Mouse (Mus musculus): ENCODE measurements around the gene Shb. TPM values are rescaled to one million over a fixed set of nuclear protein-coding genes. Genes with fewer than 3 reads are reported as not detected.

Shb gene
- total and polyA plus RNA-seq, 3 experiments, result 7.7 to 15.5 (median 8.6) TPM

DNA sequence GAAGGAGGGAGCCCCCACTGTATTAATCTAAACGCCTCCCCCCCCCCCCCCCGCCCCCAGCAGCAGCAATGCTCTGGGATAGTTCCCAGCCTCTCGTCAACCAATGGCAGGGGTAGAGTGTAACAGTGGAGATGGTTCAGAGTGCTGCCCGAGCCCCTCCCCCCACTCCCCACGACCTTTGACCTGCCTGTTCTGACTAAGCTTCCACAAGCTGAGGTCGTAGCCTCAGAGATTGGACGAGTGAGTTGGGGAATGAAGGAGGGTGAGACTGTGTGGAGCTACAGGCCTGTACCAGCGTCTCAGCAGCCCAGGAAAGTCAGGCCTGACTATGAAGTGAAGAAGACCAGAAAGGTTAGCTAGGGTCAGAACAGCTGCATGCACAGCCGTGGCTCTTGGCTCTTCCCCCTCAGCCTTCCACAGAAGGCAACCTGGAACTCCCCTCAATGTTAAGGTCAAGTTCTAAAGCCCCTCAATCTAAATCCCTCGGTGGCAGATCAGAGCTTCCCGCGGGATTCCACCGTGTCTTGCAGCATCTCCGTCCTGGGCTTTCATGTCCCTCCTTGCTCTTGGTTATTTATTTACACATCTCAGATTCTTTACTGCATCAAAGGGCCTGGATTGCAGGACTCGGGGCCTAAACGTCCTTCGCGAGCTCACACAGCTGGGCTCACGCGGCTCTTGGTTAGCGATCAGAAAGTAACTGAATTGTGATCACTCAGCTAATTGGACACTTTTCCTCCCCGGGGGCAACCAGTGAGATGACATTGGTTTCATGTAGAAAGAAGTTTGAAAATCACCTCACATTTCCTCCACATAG lies 46.5 kb upstream of the Shb start:
- H3K9me3 ChIP-seq (replicated peaks; ENCODE audit: low read length), result no peaks in the 10 kb centered on the region
- TF ChIP-seq MAFK (IDR thresholded peaks at IDR 0.05; ENCODE audit: insufficient replicate concordance, low read length) (no peak), ETS1 (conservative IDR thresholded peaks at IDR 0.05; ENCODE audit: low read depth, low read length) (no peak)
- DNase-seq (ENCODE audit: extremely low read depth), result no peak
- no peak overlapping the region for H3K9ac ChIP-seq (ENCODE audit: insufficient read depth, low read depth)
- peaks cover 0 to 6% of the 10 kb centered on the region in 2 experiments; a peak in 2 of 4 replicates for H3K4me1 ChIP-seq (ENCODE audit: control insufficient read depth in 1 of 2, insufficient read depth in 2 of 2)
- H3K79me2 ChIP-seq (replicated peaks; ENCODE audit: control insufficient read depth, extremely low read depth, insufficient read depth, poor library complexity, severe bottlenecking), result no peaks in the 10 kb centered on the region
- no peaks in the 10 kb centered on the region for H3K36me3 ChIP-seq (replicated peaks in 1 of 2; ENCODE audit: control insufficient read depth in 1 of 2, insufficient read depth in 1 of 2, low read length in 1 of 2)
- in situ Hi-C loops (cut with MboI; ENCODE audit: low pct_ligation_motif_present, low pct_unique_long_range_greater_than_20kb, low sequenced_read_pairs), result no loop called here
- H3K4me2 ChIP-seq (ENCODE audit: insufficient read depth, low read depth, poor library complexity, severe bottlenecking), result no peak overlapping the region
- H3K27ac ChIP-seq (ENCODE audit: insufficient read depth, low read depth), result no peak overlapping the region
- no peak overlapping the region for H3K4me3 ChIP-seq (replicated peaks in 1 of 3; ENCODE audit: low read depth in 2 of 3, low read length in 2 of 3, poor library complexity in 1 of 3)
- dilution Hi-C loops (cut with MboI; ENCODE audit: extremely low pct_ligation_motif_present, extremely low pct_unique_long_range_greater_than_20kb, low sequenced_read_pairs), result no loop called here
- no peaks in the 10 kb centered on the region for H3K27me3 ChIP-seq (replicated peaks)

DNA sequence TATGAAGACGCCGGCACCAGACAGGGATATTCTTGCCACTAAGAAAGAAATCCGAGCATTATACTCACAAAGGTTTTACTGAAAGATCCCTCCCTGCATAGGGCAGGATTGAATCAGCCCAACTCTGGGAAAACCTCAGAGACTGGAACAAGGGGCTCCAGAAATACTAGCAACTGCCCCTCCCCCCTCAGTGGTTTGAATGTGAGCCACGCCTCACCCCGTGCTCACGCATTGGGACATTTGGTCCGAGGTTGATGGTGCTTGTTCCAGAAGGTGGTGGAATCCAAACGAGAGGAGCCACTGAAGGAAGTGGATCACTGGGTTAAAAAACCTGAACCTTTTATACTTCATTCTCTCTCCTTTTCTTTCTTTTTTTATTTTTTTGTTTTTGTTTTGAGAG lies 45.4 kb upstream of the Shb start:
- Histone ChIP-seq H3K4me3 (replicated peaks in 1 of 3; ENCODE audit: low read depth in 2 of 3, low read length in 2 of 3, poor library complexity in 1 of 3) (no peak overlapping the region), H3K36me3 (replicated peaks in 1 of 2; ENCODE audit: control insufficient read depth in 1 of 2, insufficient read depth in 1 of 2, low read length in 1 of 2) (no peaks in the 10 kb centered on the region)
- DNase-seq (ENCODE audit: extremely low read depth), result no peak

GRCm38 (mm10) chr4:45574614-45575169 lies 42.4 kb upstream of the Shb start:
- no peak for DNase-seq (ENCODE audit: extremely low read depth)
- no peaks in the 10 kb centered on the region for H3K9me3 ChIP-seq (replicated peaks; ENCODE audit: low read length)
- no peaks in the 10 kb centered on the region for H3K36me3 ChIP-seq (replicated peaks in 1 of 2; ENCODE audit: control insufficient read depth in 1 of 2, insufficient read depth in 1 of 2, low read length in 1 of 2)
- TF ChIP-seq CTCF (conservative IDR thresholded peaks at IDR 0.05 in 1 of 2, IDR thresholded peaks at IDR 0.05 in 1 of 2; ENCODE audit: low read depth in 2 of 2, low read length in 2 of 2) (no peak), IRF4 (IDR thresholded peaks at IDR 0.05; ENCODE audit: low read depth, low read length) (no peak), ELF1 (IDR thresholded peaks at IDR 0.05; ENCODE audit: low read depth, low read length) (no peak), RCOR1 (conservative IDR thresholded peaks at IDR 0.05; ENCODE audit: low read depth, low read length) (no peak), USF2 (conservative IDR thresholded peaks at IDR 0.05; ENCODE audit: low read depth, low read length) (no peak), GABPA (IDR thresholded peaks at IDR 0.05; ENCODE audit: insufficient replicate concordance, low read depth, low read length) (no peak), ZNF384 (IDR thresholded peaks at IDR 0.05; ENCODE audit: low read depth, low read length) (no peak), TBP (conservative IDR thresholded peaks at IDR 0.05; ENCODE audit: low read depth, low read length) (no peak), MXI1 (IDR thresholded peaks at IDR 0.05; ENCODE audit: low read depth, low read length) (no peak), JUND (conservative IDR thresholded peaks at IDR 0.05; ENCODE audit: low read depth, low read length) (no peak), SIN3A (IDR thresholded peaks at IDR 0.05; ENCODE audit: low read length) (no peak), MYC (IDR thresholded peaks at IDR 0.05; ENCODE audit: low read depth, low read length) (no peak), POLR2A (IDR thresholded peaks at IDR 0.05; ENCODE audit: low read depth, low read length) (no peak), E2F4 (IDR thresholded peaks at IDR 0.05; ENCODE audit: insufficient replicate concordance, low read depth, low read length) (no peak), PAX5 (IDR thresholded peaks at IDR 0.05; ENCODE audit: low read length) (no peak), KAT2A (IDR thresholded peaks at IDR 0.05; ENCODE audit: insufficient replicate concordance, low read length) (no peak), TCF12 (IDR thresholded peaks at IDR 0.05; ENCODE audit: low read depth, low read length) (no peak), HCFC1 (IDR thresholded peaks at IDR 0.05; ENCODE audit: low read depth, low read length) (no peak), RAD21 (IDR thresholded peaks at IDR 0.05; ENCODE audit: low read depth, low read length) (no peak)
- H3K4me1 ChIP-seq (ENCODE audit: control insufficient read depth in 1 of 2, insufficient read depth in 2 of 2), result peaks cover 0 to 6% of the 10 kb centered on the region in 2 experiments; a peak in 2 of 4 replicates
- no peak overlapping the region for H3K4me2 ChIP-seq (ENCODE audit: insufficient read depth, low read depth, poor library complexity, severe bottlenecking)
- in situ Hi-C loops (cut with MboI; ENCODE audit: low pct_ligation_motif_present, low pct_unique_long_range_greater_than_20kb, low sequenced_read_pairs), result no loop called here
- H3K27me3 ChIP-seq (replicated peaks), result no peaks in the 10 kb centered on the region
- dilution Hi-C loops (cut with MboI; ENCODE audit: extremely low pct_ligation_motif_present, extremely low pct_unique_long_range_greater_than_20kb, low sequenced_read_pairs), result no loop called here
- no peaks in the 10 kb centered on the region for H3K79me2 ChIP-seq (replicated peaks; ENCODE audit: control insufficient read depth, extremely low read depth, insufficient read depth, poor library complexity, severe bottlenecking)
- no peak overlapping the region for H3K27ac ChIP-seq (ENCODE audit: insufficient read depth, low read depth)
- H3K4me3 ChIP-seq (replicated peaks in 1 of 3; ENCODE audit: low read depth in 2 of 3, low read length in 2 of 3, poor library complexity in 1 of 3), result no peak overlapping the region
- no peak overlapping the region for H3K9ac ChIP-seq (ENCODE audit: insufficient read depth, low read depth)

More for the DNA sequence above, 45.4 kb upstream of the Shb start:
- Histone ChIP-seq H3K27ac (ENCODE audit: insufficient read depth, low read depth) (no peak overlapping the region), H3K27me3 (replicated peaks) (no peaks in the 10 kb centered on the region), H3K4me1 (ENCODE audit: control insufficient read depth in 1 of 2, insufficient read depth in 2 of 2) (peaks cover 0 to 6% of the 10 kb centered on the region in 2 experiments; a peak in 2 of 4 replicates), H3K79me2 (replicated peaks; ENCODE audit: control insufficient read depth, extremely low read depth, insufficient read depth, poor library complexity, severe bottlenecking) (no peaks in the 10 kb centered on the region), H3K9ac (ENCODE audit: insufficient read depth, low read depth) (no peak overlapping the region), H3K4me2 (ENCODE audit: insufficient read depth, low read depth, poor library complexity, severe bottlenecking) (no peak overlapping the region), H3K9me3 (replicated peaks; ENCODE audit: low read length) (no peaks in the 10 kb centered on the region)
- no peak for TF ChIP-seq RAD21 (IDR thresholded peaks at IDR 0.05; ENCODE audit: low read depth, low read length)
- TF ChIP-seq ZC3H11A (IDR thresholded peaks at IDR 0.05; ENCODE audit: low read depth, low read length), result no peak
- no peak for TF ChIP-seq EP300 (IDR thresholded peaks at IDR 0.05; ENCODE audit: low read length)
- in situ Hi-C loops (cut with MboI; ENCODE audit: low pct_ligation_motif_present, low pct_unique_long_range_greater_than_20kb, low sequenced_read_pairs) (no loop called here), dilution Hi-C loops (cut with MboI; ENCODE audit: extremely low pct_ligation_motif_present, extremely low pct_unique_long_range_greater_than_20kb, low sequenced_read_pairs) (no loop called here)

Data from CH12.LX (cell line).